Mouse (Mus musculus): ENCODE data around the gene Edf1. TPM values are rescaled to one million over a fixed set of nuclear protein-coding genes. Genes with fewer than 3 reads are reported as not detected.

Gene Edf1
- total and polyA plus RNA-seq, 3 experiments: 188 to 215 (median 202) TPM

- Histone ChIP-seq H3K9ac (ENCODE audit: insufficient read depth, low read depth) (no peak overlapping the region), H3K36me3 (replicated peaks in 1 of 2; ENCODE audit: control insufficient read depth in 1 of 2, insufficient read depth in 1 of 2, low read length in 1 of 2) (peaks cover 91 to 97% of the 10 kb centered on the region in 2 experiments), H3K4me1 (ENCODE audit: control insufficient read depth in 1 of 2, insufficient read depth in 2 of 2) (peaks cover 0 to 8% of the 10 kb centered on the region in 2 experiments; a peak in 1 of 4 replicates), H3K9me3 (replicated peaks; ENCODE audit: low read length) (no peaks in the 10 kb centered on the region), H3K27me3 (replicated peaks) (no peaks in the 10 kb centered on the region), H3K4me3 (replicated peaks in 1 of 3; ENCODE audit: low read depth in 2 of 3, low read length in 2 of 3, poor library complexity in 1 of 3) (no peak overlapping the region), H3K79me2 (replicated peaks; ENCODE audit: control insufficient read depth, extremely low read depth, insufficient read depth, poor library complexity, severe bottlenecking) (peaks cover 2% of the 10 kb centered on the region; the same call in 1 of the 2 replicates), H3K27ac (ENCODE audit: insufficient read depth, low read depth) (no peak overlapping the region), H3K4me2 (ENCODE audit: insufficient read depth, low read depth, poor library complexity, severe bottlenecking) (no peak overlapping the region)
- DNase-seq (ENCODE audit: extremely low read depth): no peak
- in situ Hi-C loops (cut with MboI; ENCODE audit: low pct_ligation_motif_present, low pct_unique_long_range_greater_than_20kb, low sequenced_read_pairs): no loop called here
- dilution Hi-C loops (cut with MboI; ENCODE audit: extremely low pct_ligation_motif_present, extremely low pct_unique_long_range_greater_than_20kb, low sequenced_read_pairs): no loop called here
- TF ChIP-seq ETS1 (conservative IDR thresholded peaks at IDR 0.05; ENCODE audit: low read depth, low read length): no peak
- TF ChIP-seq MAFK (IDR thresholded peaks at IDR 0.05; ENCODE audit: insufficient replicate concordance, low read length): no peak
- no peak for TF ChIP-seq ZC3H11A (IDR thresholded peaks at IDR 0.05; ENCODE audit: low read depth, low read length)
- no peak for TF ChIP-seq PAX5 (IDR thresholded peaks at IDR 0.05; ENCODE audit: low read length)
- TF ChIP-seq ELF1 (IDR thresholded peaks at IDR 0.05; ENCODE audit: low read depth, low read length): no peak
- no peak for TF ChIP-seq CHD2 (IDR thresholded peaks at IDR 0.05; ENCODE audit: low read length)
Observed at GRCm38 (mm10) chr2:25526510-25527302, 30.9 kb upstream of the Edf1 start.

GRCm38 (mm10) chr2:25533707-25534106 is 23.9 kb upstream of the Edf1 start:
- H3K27me3 ChIP-seq (replicated peaks): no peaks in the 10 kb centered on the region
- TF ChIP-seq NELFE (IDR thresholded peaks at IDR 0.05; ENCODE audit: low read depth, low read length) (0 out of 2 replicates have a peak, but pooled peaks have one; percentile 1), PAX5 (IDR thresholded peaks at IDR 0.05; ENCODE audit: low read length) (no peak), CHD1 (IDR thresholded peaks at IDR 0.05; ENCODE audit: low read depth, low read length) (no peak), TBP (conservative IDR thresholded peaks at IDR 0.05; ENCODE audit: low read depth, low read length) (no peak)
- peak overlapping the region; percentile 95; the same call in 1 of the 2 replicates for H3K27ac ChIP-seq (ENCODE audit: insufficient read depth, low read depth)
- peak overlapping the region; percentile 41 for H3K4me2 ChIP-seq (ENCODE audit: insufficient read depth, low read depth, poor library complexity, severe bottlenecking)
- peak overlapping the region; percentile 45; the same call in 1 of the 2 replicates for H3K9ac ChIP-seq (ENCODE audit: insufficient read depth, low read depth)
- no peaks in the 10 kb centered on the region for H3K9me3 ChIP-seq (replicated peaks; ENCODE audit: low read length)
- H3K36me3 ChIP-seq (replicated peaks in 1 of 2; ENCODE audit: control insufficient read depth in 1 of 2, insufficient read depth in 1 of 2, low read length in 1 of 2): peaks cover 61 to 79% of the 10 kb centered on the region in 2 experiments
- DNase-seq (ENCODE audit: extremely low read depth): no peak
- in situ Hi-C loops (cut with MboI; ENCODE audit: low pct_ligation_motif_present, low pct_unique_long_range_greater_than_20kb, low sequenced_read_pairs): no loop called here
- peaks cover 29% of the 10 kb centered on the region for H3K79me2 ChIP-seq (replicated peaks; ENCODE audit: control insufficient read depth, extremely low read depth, insufficient read depth, poor library complexity, severe bottlenecking)
- dilution Hi-C loops (cut with MboI; ENCODE audit: extremely low pct_ligation_motif_present, extremely low pct_unique_long_range_greater_than_20kb, low sequenced_read_pairs): no loop called here
- H3K4me3 ChIP-seq (replicated peaks in 1 of 3; ENCODE audit: low read depth in 2 of 3, low read length in 2 of 3, poor library complexity in 1 of 3): no peak overlapping the region
- peaks cover 20 to 59% of the 10 kb centered on the region in 2 experiments for H3K4me1 ChIP-seq (ENCODE audit: control insufficient read depth in 1 of 2, insufficient read depth in 2 of 2)

DNA sequence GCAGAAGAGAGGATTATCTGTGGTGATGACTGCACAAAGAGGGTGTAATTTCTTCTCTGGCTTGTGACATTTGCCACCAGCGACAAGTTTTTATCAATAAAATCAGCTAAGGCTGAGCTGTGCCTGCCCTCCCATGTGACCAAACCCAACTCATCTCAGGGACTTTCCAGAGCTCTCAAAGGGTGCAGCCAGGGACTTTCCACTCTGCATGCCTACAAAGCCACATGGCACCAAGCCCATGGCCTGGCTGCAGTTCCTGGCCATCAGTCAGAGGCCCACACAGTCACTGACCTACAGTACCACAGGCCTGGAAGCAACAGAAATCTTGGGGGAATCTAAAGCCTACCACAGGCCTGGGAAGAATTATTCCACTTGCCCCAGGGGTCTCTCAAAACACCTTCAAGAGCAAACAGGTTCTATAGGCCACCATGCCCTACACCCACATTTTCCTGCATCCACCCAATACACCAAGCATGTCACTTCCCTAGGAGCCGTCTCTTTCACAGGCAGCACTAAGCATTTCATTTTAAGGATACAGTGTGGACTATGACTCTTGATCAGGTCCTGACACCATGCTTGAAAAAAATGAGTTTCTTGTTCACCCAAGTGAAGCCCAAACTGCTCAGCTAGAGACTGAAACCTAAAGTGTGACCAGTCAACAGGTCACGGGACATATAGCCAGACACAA is 23.3 kb upstream of the Edf1 start:
- peak; percentile 90 for DNase-seq (ENCODE audit: extremely low read depth)
- TF ChIP-seq ZMIZ1 (IDR thresholded peaks at IDR 0.05; ENCODE audit: low read depth, low read length): no peak
- peak; percentile 98 for TF ChIP-seq MAX (IDR thresholded peaks at IDR 0.05; ENCODE audit: low read length)
- TF ChIP-seq ZKSCAN1 (IDR thresholded peaks at IDR 0.05; ENCODE audit: borderline replicate concordance, low read depth, low read length): no peak
- no peak for TF ChIP-seq RCOR1 (conservative IDR thresholded peaks at IDR 0.05; ENCODE audit: low read depth, low read length)
- no peak for TF ChIP-seq ZNF384 (IDR thresholded peaks at IDR 0.05; ENCODE audit: low read depth, low read length)
- peak; percentile 99 for TF ChIP-seq MYC (IDR thresholded peaks at IDR 0.05; ENCODE audit: low read depth, low read length)
- TF ChIP-seq ELF1 (IDR thresholded peaks at IDR 0.05; ENCODE audit: low read depth, low read length): 0 out of 2 replicates have a peak, but pooled peaks have one; percentile 5
- no peak for TF ChIP-seq CHD1 (IDR thresholded peaks at IDR 0.05; ENCODE audit: low read depth, low read length)
- peak; percentile 69 for TF ChIP-seq POLR2A (IDR thresholded peaks at IDR 0.05; ENCODE audit: low read depth, low read length)
- TF ChIP-seq MXI1 (IDR thresholded peaks at IDR 0.05; ENCODE audit: low read depth, low read length): peak; percentile 79; the same call in 1 of the 2 replicates
- peak; percentile 78; the same call in 1 of the 2 replicates for TF ChIP-seq MEF2A (IDR thresholded peaks at IDR 0.05; ENCODE audit: borderline replicate concordance, low read depth, low read length)
- no peak for TF ChIP-seq TCF12 (IDR thresholded peaks at IDR 0.05; ENCODE audit: low read depth, low read length)
- TF ChIP-seq E2F4 (IDR thresholded peaks at IDR 0.05; ENCODE audit: insufficient replicate concordance, low read depth, low read length): no peak
- TF ChIP-seq RAD21 (IDR thresholded peaks at IDR 0.05; ENCODE audit: low read depth, low read length): no peak
- TF ChIP-seq GABPA (IDR thresholded peaks at IDR 0.05; ENCODE audit: insufficient replicate concordance, low read depth, low read length): no peak
- TF ChIP-seq ETS1 (conservative IDR thresholded peaks at IDR 0.05; ENCODE audit: low read depth, low read length): peak; percentile 72

More for the DNA sequence above, 23.3 kb upstream of the Edf1 start:
- no peaks in the 10 kb centered on the region for H3K9me3 ChIP-seq (replicated peaks; ENCODE audit: low read length)
- H3K27me3 ChIP-seq (replicated peaks): no peaks in the 10 kb centered on the region
- peak overlapping the region; percentile 61 for H3K9ac ChIP-seq (ENCODE audit: insufficient read depth, low read depth)
- peak overlapping the region; percentile 95 for H3K27ac ChIP-seq (ENCODE audit: insufficient read depth, low read depth)
- in situ Hi-C loops (cut with MboI; ENCODE audit: low pct_ligation_motif_present, low pct_unique_long_range_greater_than_20kb, low sequenced_read_pairs) (no loop called here), dilution Hi-C loops (cut with MboI; ENCODE audit: extremely low pct_ligation_motif_present, extremely low pct_unique_long_range_greater_than_20kb, low sequenced_read_pairs) (no loop called here)
- peaks cover 20 to 65% of the 10 kb centered on the region in 2 experiments for H3K4me1 ChIP-seq (ENCODE audit: control insufficient read depth in 1 of 2, insufficient read depth in 2 of 2)
- H3K79me2 ChIP-seq (replicated peaks; ENCODE audit: control insufficient read depth, extremely low read depth, insufficient read depth, poor library complexity, severe bottlenecking): peaks cover 31% of the 10 kb centered on the region
- no peak overlapping the region for H3K4me3 ChIP-seq (replicated peaks in 1 of 3; ENCODE audit: low read depth in 2 of 3, low read length in 2 of 3, poor library complexity in 1 of 3)
- H3K36me3 ChIP-seq (replicated peaks in 1 of 2; ENCODE audit: control insufficient read depth in 1 of 2, insufficient read depth in 1 of 2, low read length in 1 of 2): peaks cover 57 to 79% of the 10 kb centered on the region in 2 experiments
- peak overlapping the region; percentile 46 for H3K4me2 ChIP-seq (ENCODE audit: insufficient read depth, low read depth, poor library complexity, severe bottlenecking)
